Mouse (Mus musculus): ENCODE data around the gene Inha.

Gene Inha

DNA sequence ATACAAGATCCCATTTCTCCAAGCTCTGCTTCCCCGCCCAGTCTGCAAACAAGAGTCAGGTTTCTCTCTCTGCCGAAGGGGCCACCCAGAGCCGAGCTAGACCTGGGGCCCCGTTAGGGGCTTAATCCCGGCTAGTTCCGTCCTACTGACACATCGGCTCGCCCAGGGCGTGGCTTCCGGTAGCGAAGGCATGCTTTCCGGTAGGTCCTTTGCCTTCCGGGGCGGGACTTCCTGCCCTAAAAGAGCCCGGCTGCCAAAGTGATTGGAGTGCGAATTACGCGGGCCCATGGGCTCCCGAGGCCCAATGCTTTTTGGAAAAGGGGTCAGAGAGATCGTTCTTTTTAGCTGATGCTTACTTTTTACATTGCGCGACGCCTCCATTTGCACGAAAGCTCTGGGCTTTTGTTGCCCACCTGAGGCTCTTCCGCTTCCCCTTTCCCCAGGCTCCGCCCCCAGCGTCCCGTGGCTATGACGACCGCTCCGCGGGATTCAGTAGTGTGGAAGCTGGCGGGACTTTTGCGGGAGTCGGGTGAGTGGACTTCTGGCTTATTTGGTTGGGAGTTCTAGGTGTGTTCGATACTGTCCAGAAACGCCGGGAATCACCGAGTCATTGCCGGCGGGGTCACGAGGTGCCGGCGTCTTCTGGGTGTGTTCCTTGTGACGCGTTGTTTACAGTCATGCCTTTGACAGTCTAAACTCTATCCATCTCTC lies 14.6 kb downstream of the Inha start, which contains the start of gene Stk11ip:
Gene Stk11ip, plus strand, starts transcription at position 209 of the 711 bp plus-strand sequence.
- peak; percentile 91 for DNase-seq

DNA sequence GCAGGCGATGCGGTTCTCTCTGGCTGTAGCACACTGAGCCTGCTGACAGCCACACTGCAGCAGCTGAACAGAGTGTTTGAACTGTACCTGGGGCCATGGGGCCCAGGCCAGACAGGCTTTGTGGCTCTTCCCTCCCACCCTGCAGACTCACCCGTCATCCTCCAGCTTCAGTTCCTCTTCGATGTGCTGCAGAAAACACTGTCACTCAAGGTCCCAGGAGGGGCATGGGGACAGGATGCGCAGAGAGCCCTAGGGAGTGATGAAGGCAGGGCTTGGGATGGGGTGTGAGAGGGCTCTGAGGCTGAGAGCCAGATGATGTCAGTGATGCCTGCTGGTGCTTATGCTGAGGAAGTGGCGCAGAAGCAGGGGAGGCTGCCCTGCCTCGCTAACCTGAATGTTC lies 17.8 kb downstream of the Inha start:
- no peak for DNase-seq

DNA sequence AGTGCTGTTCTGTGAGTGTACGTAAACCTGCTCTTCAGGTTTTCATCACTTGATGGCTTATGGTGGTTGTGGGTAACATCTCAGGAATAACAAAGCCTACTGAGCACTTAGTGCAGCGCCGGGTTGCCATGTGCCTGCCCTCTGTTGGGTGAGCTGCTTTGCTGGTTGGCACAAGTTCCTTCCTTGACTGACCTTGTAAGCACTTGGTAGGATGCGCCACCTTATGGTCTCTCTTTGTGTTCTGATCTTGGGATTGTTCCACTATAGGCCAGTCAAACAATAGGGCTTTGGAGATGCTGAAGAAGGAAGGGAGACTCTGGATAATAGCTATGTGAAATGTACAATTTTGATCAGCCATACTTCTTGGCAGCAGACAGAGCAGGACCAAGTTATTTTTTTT lies 23.7 kb downstream of the Inha start:
- DNase-seq = no peak

DNA sequence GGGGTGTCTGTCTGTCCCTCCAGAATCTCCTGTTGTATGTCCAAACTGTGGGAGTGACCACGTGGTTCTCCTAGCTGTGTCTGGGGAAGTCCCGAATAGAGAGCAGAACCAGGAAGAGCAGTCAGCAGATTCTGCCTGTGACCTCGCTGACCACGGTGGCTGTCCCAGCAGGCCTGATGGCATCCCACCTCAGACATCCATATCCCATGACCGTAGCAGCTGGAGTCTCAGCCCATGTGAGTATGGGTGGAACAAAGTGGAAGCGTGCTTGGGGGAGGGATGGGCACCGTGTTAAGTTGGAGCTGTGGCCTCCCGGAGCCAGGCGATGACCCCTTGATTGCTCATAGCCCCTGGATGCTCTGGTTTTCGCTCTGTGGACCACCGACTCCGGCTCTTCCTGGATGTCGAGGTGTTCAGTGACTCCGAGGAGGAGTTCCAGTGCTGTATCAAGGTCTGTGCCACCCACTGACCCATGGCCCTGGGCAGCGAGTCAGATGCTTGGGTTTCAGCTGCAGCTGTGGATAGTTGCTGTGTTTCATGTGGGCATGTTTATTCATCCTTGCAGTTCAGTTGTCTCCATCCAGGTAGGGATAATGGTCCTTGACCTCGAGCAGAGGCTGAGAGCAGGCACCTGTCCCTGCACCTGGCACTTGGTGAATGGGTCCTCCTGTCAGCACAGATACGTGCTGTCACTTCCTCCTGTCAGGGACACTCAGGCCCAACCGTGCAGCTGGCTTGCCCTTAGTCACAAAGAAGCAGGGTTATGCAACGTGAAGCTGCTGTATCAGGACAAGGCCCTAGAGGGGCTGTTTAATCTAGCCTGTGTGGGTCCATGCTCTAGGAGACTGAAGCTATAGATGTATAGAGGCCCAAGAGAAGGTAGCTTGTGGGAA lies 25.6 kb downstream of the Inha start:
- DNase-seq = no peak

DNA sequence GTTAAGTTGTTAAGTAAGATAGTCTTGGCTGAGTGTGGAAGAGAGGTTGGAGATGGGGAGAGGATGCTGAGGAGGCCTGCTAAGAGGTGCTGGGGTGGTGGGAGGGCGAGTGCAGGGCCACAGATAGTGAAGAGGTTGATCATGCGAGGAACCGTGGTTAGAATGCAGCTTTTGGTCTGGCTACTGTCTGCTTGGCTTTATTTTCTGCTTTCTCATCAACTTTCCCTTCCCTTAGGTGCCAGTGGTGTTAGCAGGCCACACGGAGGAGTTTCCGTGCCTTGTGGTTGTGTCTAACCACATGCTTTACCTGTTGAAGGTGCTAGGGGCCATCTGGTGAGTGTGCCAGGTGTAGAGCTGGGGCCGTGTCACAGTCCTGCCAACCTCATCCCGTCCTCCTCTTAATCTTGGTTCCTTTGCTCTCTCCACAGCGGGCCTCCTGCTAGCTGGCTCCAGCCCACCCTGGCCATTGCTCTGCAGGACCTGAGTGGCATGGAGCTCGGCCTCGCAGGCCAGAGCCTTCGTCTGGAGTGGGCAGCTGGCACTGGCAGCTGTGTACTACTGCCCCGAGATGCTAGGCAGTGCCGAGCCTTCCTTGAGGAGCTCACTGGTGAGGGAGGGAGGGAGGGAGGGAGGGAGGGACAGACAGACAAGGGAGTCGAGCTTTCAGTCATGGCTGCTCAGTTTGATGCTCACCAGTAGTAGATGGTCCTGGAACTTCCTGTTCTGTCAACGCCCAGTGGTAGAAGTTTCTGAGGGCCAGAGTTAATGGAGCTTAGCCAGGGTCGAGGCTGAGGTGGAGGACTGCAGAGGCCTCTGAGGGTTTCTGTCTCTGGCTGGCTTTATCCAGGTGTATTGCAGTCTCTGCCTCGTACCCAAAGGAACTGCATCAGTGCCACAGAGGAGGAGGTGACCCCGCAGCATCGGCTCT lies 26.7 kb downstream of the Inha start:
- DNase-seq = no peak

DNA sequence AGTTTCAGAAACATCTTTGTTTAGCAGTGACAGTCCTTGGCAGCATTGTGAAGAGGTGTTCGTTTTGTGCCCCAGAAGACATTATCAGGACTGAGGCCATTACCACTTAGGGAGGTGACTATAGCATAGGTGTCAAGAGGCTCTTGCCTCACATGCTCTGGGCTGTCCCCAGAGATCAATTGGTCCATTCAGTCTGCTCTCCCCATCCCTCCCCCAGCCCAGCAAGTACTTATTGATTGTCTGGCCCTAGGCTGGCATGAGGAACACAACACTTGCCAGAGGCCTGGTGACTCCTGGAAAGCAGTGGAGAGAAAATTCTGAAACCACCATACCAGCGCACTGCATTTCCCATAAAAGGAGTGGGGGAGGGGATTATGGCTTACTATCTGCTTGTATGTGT lies 30.7 kb downstream of the Inha start:
- no peak for DNase-seq

DNA sequence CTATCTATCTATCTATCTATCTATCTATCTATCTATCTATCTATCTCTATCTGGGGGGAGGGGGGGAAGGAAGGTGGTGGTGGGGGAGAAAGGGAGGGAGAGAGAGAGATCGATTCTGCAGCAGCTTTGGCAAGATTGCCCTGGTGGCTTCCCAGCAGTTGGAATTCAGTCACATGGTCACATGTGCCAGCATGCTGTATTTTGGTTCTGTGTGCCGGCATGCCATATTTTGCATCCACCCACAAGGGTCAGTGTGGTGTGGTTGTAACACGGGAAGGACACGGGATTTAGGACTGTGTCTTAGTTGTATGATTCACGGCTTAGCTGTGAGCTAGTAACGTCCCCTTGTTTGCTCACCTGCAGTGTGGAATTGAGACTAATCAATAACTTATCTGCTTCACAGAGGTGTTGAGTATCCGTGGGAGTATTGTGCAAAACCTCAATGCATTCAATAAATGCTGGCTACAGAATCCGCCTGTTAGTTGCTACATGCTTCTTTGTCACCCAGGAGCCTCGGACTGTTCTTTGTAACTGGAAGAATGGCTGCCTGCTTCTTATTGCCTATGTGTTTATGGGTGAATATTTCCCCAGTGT lies 31.8 kb downstream of the Inha start:
- DNase-seq = no peak

DNA sequence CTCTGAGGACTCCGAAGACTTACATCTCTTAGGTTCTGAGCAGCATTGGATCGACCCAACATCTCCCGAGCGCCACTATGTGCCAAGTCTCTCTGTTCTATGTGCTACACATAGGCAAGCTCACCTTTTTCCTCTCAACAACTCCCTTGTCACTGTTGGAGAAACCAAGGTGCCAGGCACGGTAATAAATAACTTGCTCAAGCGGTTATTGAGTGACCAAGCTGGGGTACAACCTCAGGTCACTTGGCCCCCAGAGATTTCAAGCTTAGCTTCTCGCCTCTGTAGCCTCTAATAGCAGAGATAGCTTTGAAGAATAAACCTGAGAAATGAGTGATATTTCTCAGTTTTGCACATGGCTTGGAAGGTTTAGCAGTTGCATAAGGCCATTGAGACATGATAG lies 34.6 kb downstream of the Inha start:
- DNase-seq = no peak

DNA sequence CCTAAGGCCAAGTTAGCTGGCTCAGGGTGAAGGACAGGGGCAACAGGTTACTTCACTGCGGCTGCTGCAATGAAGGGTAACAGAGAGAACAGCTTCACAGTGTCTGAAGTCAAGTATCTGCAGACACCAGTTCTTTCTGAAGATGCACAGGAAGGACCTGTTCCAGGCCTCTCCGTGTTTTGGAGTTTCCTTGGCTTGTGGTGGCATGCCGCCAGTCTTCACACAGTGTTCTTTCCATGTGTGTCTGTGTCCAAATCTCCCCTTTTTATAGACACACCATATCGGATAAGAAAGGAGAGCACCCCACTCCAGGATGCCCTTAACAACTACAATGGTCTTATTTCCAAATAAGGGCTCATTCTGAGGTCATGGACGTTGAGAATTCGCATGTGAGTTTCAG lies 37.5 kb downstream of the Inha start:
- DNase-seq = no peak

DNA sequence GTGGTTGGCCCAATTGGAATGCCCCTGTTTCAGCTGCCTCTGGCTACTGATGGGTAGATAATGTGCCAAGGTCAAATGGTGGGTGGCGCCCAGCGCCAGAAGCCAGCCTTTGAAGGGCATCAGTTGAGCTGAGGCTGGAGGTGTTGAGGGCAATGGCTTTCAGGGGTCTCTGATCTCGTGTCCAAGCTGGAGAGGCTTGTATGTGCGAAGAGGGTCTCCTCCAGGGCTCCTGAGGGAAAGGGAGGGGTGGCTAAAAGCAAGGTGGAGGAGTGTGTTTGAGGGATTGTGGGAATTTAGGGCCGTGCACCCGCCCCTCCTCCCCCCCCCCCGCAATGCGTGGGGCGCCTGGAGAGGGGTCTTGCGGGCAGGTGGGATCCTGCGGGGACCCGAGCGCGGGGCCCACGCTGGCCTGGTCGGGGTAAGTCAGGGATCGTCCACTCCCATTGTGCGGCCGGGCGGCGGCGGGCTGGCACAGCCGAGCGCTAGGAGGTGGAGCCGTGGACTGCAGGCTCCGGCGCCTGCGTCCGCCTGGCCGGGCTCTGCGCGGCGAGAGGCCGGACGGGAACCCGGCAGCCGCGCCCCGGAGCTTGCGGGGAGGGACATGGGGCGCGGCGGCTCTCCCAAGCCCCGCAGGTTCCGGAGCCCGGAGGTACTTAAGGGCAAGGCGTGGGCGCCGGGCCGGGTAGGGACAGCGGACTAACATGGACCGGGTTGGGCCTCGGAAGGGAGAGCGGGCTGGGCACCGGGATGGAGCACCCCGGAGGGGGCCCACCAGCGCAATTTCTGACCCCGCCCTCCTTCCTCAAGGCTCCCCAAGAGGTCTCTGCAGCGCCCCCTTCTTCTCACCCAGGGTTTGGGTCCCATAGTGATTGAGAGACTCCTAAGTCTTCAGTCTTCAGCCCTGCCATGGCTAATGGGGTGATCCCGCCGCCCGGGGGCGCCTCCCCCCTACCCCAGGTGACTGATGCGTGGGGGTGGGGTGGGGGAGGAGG lies 39.4 kb downstream of the Inha start, which contains the start of gene Slc4a3:
Gene Slc4a3, plus strand, starts transcription at position 302 of the 992 bp plus-strand sequence.
- peak; percentile 81 for DNase-seq

DNA sequence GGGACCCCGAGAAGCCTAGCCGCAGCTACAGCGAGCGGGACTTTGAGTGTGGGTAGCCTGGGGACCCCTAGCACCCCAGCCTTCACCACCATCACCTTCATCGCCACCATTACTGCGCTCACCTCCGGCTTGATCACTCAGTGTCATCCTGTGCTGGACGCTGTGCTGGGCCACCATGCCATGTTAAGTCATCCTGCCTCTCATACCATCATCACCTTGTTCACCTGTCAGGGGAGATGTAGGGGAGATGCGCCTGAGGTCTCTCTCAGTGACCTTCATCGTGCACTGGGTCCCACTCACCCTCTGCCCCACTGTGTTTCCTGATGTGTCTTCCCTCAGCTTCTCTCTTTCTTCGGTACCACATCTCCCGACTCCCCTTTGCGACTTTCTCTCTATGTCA lies 40.5 kb downstream of the Inha start:
- no peak for DNase-seq

DNA sequence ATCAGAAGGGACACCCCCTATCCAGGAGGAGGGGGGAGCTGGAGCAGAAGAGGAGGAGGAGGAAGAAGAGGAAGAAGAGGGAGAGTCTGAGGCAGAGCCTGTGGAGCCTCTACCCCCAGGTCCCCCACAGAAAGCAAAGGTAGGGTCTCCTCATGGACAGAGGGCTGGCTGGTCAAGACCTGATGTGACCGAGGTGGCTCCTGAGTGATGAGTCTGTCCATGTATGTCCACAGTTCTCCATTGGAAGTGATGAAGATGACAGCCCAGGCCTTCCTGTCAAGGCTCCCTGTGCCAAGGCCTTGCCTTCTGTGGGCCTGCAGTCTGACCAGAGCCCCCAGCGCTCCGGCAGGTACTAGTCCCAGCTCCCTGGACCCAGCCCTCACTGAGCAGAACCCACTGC lies 41.2 kb downstream of the Inha start:
- no peak for DNase-seq

DNA sequence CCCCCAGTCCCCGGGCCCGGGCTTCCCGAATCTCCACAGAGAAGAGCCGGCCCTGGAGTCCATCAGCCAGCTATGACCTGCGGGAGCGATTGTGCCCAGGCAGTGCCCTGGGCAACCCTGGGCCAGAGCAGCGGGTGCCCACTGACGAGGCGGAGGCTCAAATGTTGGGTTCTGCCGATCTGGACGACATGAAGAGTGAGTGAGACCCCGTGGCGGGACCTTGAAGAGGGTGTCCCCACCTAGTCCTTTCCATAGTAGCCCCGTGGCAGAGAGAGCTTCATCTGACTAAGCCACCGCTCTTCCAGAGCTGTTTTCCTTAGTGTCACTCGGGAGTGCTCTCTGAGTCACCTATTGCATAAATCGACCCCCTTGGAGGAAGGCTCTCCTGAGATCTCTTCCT lies 42.0 kb downstream of the Inha start:
- DNase-seq = no peak

DNA sequence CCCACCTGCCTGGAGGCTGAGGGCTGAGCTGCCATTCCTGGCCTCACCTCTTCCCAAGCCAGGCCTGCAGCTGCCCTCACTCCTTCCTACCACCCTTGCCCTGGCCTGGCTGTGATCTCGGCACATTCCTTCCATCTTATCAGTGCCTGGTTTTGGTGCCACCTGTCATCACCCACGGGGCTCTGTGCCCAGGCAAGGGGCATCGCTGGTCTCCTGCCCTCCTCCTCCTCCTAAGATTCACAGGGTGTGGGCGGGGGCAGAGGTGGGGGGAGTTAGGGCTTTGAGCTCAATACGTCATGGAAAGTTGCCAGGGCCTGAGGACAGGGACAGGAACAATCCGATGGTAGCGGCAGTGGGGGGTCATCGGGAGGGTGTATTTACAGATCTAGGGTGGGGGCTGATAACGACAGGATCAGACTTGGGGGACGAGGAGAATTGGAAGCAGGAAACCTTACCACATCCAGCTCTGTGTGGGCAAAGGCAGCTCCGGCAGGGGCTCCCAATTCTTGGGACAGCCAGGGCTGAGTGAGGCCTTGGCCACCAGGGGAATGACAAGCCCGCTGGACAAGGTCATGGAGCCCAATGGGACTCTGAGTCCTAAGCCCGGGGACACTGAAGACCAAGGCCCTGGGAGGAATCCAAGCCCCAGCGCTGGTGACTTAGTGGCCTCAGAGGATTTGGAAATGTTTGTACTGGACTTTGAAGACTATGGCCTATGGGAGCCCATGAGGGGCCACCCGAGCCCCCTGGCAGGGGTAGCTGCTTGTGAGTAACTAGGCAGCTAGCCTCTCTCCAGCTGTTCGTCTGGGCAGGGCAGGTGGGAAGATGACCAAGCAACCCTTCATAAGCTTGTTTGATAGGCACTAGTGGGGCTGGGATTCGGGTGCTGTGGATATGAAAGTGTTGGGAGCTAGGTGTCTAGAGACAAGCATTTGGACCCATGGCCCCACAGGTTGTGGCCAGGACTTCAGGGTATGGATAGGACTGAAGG lies 42.7 kb downstream of the Inha start:
- DNase-seq = no peak

DNA sequence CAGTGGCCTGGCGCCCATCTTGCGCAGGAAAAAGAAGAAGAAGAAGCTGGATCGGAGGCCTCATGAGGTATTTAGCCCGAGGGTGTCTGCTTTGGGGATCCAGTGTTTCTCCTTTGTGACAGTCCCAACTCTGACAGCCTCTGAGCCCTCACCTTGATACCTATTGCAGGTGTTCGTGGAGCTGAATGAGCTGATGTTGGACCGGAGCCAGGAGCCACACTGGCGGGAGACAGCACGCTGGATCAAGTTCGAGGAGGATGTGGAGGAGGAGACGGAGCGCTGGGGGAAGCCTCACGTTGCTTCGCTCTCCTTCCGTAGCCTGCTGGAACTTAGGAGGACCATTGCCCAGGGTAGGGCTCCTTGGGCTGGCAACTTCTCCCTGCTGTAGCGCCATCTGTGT lies 43.7 kb downstream of the Inha start:
- no peak for DNase-seq

DNA sequence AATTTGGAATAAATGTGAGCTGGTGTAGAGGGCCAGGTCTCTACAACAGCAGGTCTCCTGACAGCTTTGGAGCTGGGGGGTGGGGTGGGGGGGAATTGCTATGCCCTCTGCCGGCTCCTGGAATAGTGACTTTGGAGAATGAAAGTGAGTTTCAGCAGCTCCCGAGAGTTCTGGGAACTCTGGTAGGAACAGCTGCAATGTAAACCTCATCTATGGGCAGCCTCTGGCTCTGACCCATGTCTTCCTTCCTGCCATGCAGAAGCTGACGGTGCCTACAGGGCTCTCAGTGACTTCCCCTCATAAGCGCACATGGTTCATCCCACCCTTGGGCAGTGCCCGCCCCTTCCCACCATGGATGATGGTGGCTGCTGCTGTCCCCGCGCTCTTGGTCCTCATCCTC lies 48.8 kb downstream of the Inha start:
- no peak for DNase-seq

DNA sequence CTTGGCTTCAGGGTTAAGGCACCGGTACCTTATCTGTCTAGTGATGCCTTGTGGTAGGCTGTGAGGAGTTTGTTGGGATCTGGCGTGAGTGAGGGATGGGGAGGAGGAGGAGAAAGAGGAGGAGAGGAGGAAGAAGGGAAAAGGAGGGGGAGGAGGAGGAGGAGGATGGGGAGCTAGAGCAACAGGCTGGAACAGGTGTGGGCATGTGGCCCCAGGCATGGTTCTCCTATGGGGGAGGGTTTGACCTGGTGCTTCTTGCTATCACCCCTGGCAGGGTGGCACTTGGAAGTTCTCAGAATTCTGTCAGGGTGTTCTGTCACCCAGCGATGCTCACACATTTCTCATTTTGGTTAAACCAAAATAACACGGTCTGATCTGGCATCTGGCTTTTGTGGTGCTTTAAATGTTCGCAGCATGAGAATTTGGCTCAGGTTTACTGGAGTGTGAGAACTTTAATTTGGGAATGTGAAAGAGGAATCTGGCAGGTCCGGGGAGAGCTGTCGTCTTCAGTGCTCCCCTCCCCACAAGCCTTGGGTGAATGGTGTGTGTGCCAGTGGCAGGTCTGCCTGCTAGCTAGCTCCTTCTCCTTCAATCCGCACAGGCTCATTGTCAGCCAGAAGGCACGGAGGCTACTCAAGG lies 49.4 kb downstream of the Inha start:
- DNase-seq = no peak

DNA sequence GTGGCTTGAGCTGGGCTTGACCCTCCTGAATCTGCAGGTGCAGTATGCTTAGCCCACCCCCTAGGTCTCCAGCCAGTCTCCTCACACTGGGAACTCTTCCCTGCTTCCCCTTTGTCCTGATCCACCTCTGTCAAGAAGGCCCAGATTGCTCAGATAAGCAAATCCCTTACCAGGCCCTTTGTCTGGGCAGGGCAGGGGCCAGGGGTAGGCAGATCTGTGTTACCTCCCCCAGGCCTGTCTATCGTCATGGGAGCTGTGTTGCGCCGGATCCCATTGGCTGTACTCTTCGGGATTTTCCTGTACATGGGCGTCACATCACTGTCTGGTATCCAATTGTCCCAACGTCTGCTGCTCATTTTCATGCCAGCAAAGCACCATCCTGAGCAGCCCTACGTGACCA lies 50.2 kb downstream of the Inha start:
- no peak for DNase-seq

DNA sequence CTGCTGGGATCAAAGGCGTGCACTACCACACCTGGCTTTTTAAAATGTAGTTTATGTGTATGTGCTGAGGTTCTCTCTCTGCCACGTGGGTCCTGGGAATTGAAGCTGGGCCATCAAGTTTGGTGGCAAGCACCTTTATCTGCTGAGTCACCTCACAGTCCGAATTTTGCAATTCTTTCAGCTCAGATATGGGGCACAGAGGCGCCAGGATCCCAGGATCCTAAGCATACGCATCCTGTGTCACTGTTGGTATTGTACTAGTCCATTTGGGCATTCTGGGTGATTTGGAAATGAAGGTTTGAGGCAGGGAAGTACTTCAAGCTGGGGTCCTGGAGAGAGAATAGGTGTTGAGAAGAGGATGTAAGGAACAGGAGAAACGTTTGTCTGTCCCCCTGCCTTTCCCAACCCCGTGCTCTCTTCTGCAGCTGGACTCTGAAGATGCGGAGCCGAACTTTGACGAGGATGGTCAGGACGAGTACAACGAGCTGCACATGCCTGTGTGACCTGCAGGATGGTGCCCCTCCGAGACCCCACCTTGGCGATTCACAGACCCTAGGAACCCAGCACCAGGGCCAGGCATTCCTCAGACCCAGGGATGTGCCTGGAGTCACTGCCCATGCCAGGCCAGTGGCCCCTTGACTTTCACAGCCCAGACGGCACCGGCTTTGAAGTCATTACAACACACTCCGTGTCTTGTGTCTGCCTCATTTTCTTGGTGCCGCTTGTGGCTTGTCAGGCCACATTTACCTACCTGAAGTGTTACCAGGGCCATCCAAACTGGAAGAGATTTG lies 51.7 kb downstream of the Inha start:
- no peak for DNase-seq
